Mouse (Mus musculus) cerebral cortex, adult 2 months (tissue): ENCODE data around the gene Mrgprx2.

Experiments
- WGBS: fragments of 180-500 bp; shearing (Covaris S2); methylation state at CpG from one replicate; pipeline ENCODE4 v1.1.7; 2018; 5-methylcytosine and 5-hydroxymethylcytosine counted together

The Mrgprx2 gene

GRCm38 (mm10) chr7:48499221-48499620 is at the start of gene Mrgprx2:
TSS of gene Mrgprx2 (minus strand) at chr7:48499321.

DNA sequence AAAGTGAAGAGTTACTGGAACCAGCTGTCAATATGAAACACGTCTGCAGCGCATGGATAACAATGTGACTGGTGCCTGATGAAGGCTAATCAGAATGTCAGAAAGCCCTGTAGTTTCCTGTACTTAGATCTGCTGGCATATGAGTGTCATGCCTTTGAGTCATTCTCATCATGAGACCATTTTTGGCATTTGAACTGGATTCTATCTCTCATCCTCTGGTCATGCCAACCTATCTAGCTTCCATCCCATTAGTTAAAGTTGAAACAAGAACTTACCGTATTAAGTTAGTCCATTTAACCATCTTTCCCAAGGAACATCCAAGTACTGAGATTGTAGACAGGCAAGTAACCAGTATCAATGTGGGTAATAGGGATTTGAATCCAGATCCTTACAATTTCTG is 42.9 kb downstream of the Mrgprx2 start, which contains the start of gene Mrgprb1:
Gene Mrgprb1 (minus strand): TSS at position 101 of the 400 bp plus-strand sequence.
- 79% methylated on average over 3 of the region's 3 CpGs for WGBS

DNA sequence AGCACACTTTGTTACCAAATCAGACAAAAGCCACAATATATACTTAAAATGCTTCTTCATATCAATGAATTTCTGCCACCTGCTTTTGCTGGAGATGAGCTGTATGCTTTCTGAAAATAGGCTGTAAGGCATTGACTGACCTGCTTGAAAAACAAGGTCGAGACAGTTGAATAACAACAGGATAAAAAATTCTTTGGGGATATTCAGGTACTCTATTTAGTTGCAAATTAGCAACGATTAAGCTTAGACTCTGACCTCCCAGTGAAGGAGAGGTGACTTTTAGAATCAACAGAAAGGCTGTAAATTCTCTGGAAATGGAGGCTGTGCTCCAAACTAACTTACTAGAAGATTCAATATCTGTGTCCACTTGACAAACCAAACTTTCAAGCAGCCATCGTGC is 62.5 kb downstream of the Mrgprx2 start:
- 50% methylated on average over 3 of the region's 3 CpGs for WGBS

GRCm38 (mm10) chr7:48435936-48436335 is 63.2 kb downstream of the Mrgprx2 start:
- 72% methylated on average over 3 of the region's 3 CpGs for WGBS
